ENCODE assay signal across 30 mouse cellular contexts in genomic region chr3:95889664-95890063, GRCm38 (mm10). TPM values are rescaled to one million over a fixed set of nuclear protein-coding genes. Genes with fewer than 3 reads are reported as not detected.
DNase-seq lines count a peak whose midpoint lies in the region; ATAC-seq and TF ChIP-seq lines count a peak whose summit lies in the region.
"Had no signal": no experiment of that assay in that cellular context is flagged by ENCODE, and none has a peak within 500 bp of the region (broad histone marks: within the 10 kb centered on the region; RNA-seq: fewer than 3 reads in every experiment).

No protein-coding gene starts in this region.

- H3K4me1 ChIP-seq in lung, embryonic 14.5 days (ENCODE audit: insufficient read depth): peaks cover 4% of the 10 kb centered on the region; the same call in 1 of the 2 replicates
- peaks cover 11% of the 10 kb centered on the region; the same call in 1 of the 2 replicates for H3K4me1 ChIP-seq in limb, embryonic 11.5 days (ENCODE audit: control insufficient read depth, insufficient read depth, low read length)
- peaks cover 6% of the 10 kb centered on the region for H3K4me1 ChIP-seq in midbrain, embryonic 16.5 days (ENCODE audit: control insufficient read depth, insufficient read depth, low read length)

- peak; percentile 55 for DNase-seq in embryo, embryonic 10 days (ENCODE audit: low spot score)
- DNase-seq in embryo, embryonic 9.5 days (ENCODE audit: extremely low spot score): no peak
- no peak for DNase-seq in lung, embryonic 14.5 days
- DNase-seq in lung, postnatal 4 days: no peak
- DNase-seq in embryo, embryonic 11 days: peak; percentile 47
- DNase-seq in limb, embryonic 11.5 days (ENCODE audit: low spot score): peak; percentile 67
- DNase-seq in natural killer cell, adult 2 months (ENCODE audit: low spot score in 2 of 2): no peak
- DNase-seq: adrenal gland, adult 2 months; adrenal gland, postnatal 36 days; cerebellum, adult 8-10 months; cerebellum, postnatal 25 days; heart, postnatal 36 days; kidney, adult 2 months; midbrain, embryonic 14.5 days; right cerebral cortex, adult 18-20 months; spleen, adult 18-20 months; thymus, adult 18-20 months; thymus, postnatal 25 days had no signal

- no peaks in the 10 kb centered on the region for H3K9me3 ChIP-seq in lung, embryonic 14.5 days (ENCODE audit: low read depth, low read length)
- no peaks in the 10 kb centered on the region for H3K9me3 ChIP-seq in limb, embryonic 11.5 days (ENCODE audit: control insufficient read depth, low read length)
- no peaks in the 10 kb centered on the region for H3K9me3 ChIP-seq in midbrain, embryonic 16.5 days (replicated peaks; ENCODE audit: control insufficient read depth, low read length, poor library complexity, severe bottlenecking)
- H3K9me3 ChIP-seq: hindbrain, embryonic 12.5 days; intestine, embryonic 15.5 days; limb, embryonic 13.5 days had no signal

- no peak overlapping the region for H3K27ac ChIP-seq in lung, embryonic 14.5 days (ENCODE audit: low read depth)
- no peak overlapping the region for H3K27ac ChIP-seq in limb, embryonic 11.5 days (replicated peaks; ENCODE audit: low read depth, low read length)
- no peak overlapping the region for H3K27ac ChIP-seq in midbrain, embryonic 16.5 days (ENCODE audit: low read length)
- H3K27ac ChIP-seq: hindbrain, embryonic 12.5 days; hindbrain, postnatal 0 days; intestine, embryonic 15.5 days; limb, embryonic 13.5 days; liver, embryonic 14.5 days; stomach, postnatal 0 days had no signal

- no peak for TF ChIP-seq CTCF in lung, embryonic 14.5 days (IDR thresholded peaks at IDR 0.05; ENCODE audit: low read depth)

- ATAC-seq in lung, embryonic 14.5 days (ENCODE audit: insufficient read depth): no peak
- no peak for ATAC-seq in limb, embryonic 11.5 days (ENCODE audit: insufficient number of reproducible peaks, low FRiP score, low TSS enrichment, low read depth)
- no peak for ATAC-seq in midbrain, embryonic 16.5 days
- ATAC-seq: activated CD4-positive, CD25-positive, alpha-beta regulatory T cell, adult 4 months; forebrain, embryonic 14.5 days; hindbrain, postnatal 0 days; intestine, embryonic 15.5 days had no signal

- H3K36me3 ChIP-seq in lung, embryonic 14.5 days (ENCODE audit: insufficient read depth): peaks cover 10% of the 10 kb centered on the region; the same call in 1 of the 2 replicates
- no peaks in the 10 kb centered on the region for H3K36me3 ChIP-seq in limb, embryonic 11.5 days (ENCODE audit: control insufficient read depth, insufficient read depth, low read length)
- no peaks in the 10 kb centered on the region for H3K36me3 ChIP-seq in midbrain, embryonic 16.5 days (ENCODE audit: control insufficient read depth, insufficient read depth, low read length)
- H3K36me3 ChIP-seq: hindbrain, embryonic 12.5 days; intestine, embryonic 15.5 days; limb, embryonic 13.5 days had no signal

- H3K4me2 ChIP-seq in lung, embryonic 14.5 days: peak overlapping the region; percentile 76; the same call in 1 of the 2 replicates
- no peak overlapping the region for H3K4me2 ChIP-seq in limb, embryonic 11.5 days (ENCODE audit: low read depth, severe bottlenecking)
- H3K4me2 ChIP-seq in midbrain, embryonic 16.5 days (ENCODE audit: low read length): no peak overlapping the region
- H3K4me2 ChIP-seq: hindbrain, embryonic 12.5 days; intestine, embryonic 15.5 days had no signal

- no peak overlapping the region for H3K9ac ChIP-seq in lung, embryonic 14.5 days
- H3K9ac ChIP-seq in limb, embryonic 11.5 days (ENCODE audit: low read length): no peak overlapping the region
- H3K9ac ChIP-seq in midbrain, embryonic 16.5 days (ENCODE audit: low read depth, low read length): no peak overlapping the region
- H3K9ac ChIP-seq: hindbrain, embryonic 12.5 days; intestine, embryonic 15.5 days; limb, embryonic 13.5 days; liver, embryonic 14.5 days had no signal

- WGBS in lung, embryonic 14.5 days: 75% methylated on average over 3 of the region's 3 CpGs
- 17% methylated on average over 3 of the region's 3 CpGs for WGBS in limb, embryonic 11.5 days
- WGBS in midbrain, embryonic 16.5 days: 79% methylated on average over 3 of the region's 3 CpGs

- H3K4me3 ChIP-seq in lung, embryonic 14.5 days (ENCODE audit: low read depth, low read length): no peak overlapping the region
- no peak overlapping the region for H3K4me3 ChIP-seq in limb, embryonic 11.5 days (ENCODE audit: low read depth, low read length)
- H3K4me3 ChIP-seq in midbrain, embryonic 16.5 days (ENCODE audit: low read depth, low read length): no peak overlapping the region
- H3K4me3 ChIP-seq: hindbrain, embryonic 12.5 days; intestine, embryonic 15.5 days; limb, embryonic 13.5 days had no signal

- H3K27me3 ChIP-seq in lung, embryonic 14.5 days (ENCODE audit: insufficient read depth, low read length): no peaks in the 10 kb centered on the region
- H3K27me3 ChIP-seq in limb, embryonic 11.5 days (ENCODE audit: control insufficient read depth, insufficient read depth, low read length): no peaks in the 10 kb centered on the region
- peaks cover 2% of the 10 kb centered on the region; the same call in 1 of the 2 replicates for H3K27me3 ChIP-seq in midbrain, embryonic 16.5 days (ENCODE audit: control insufficient read depth, insufficient read depth, low read depth, low read length)
- H3K27me3 ChIP-seq: CH12.LX; intestine, embryonic 15.5 days; limb, embryonic 13.5 days had no signal

RNA-seq across cellular contexts. Expression of gene BC028528, which starts 2.1 kb away (rescaled TPM):
- 51.4 and 55.4 TPM in 2 replicates for polyA plus RNA-seq in lung, embryonic 14.5 days (2014; fragmentation: Nextera tagmentation; extraction: Ambion mirVana)
- 6.7 and 7.5 TPM in 2 replicates for polyA plus RNA-seq in limb, embryonic 11.5 days (2014; fragmentation: Nextera tagmentation; extraction: Ambion mirVana)
- polyA plus RNA-seq in midbrain, embryonic 16.5 days (2015; fragmentation: Nextera tagmentation; extraction: Ambion mirVana): 18.2 and 18.5 TPM in 2 replicates

RNA-seq across cellular contexts. Expression of gene Aph1a, which starts 4.1 kb away (rescaled TPM):
- polyA plus RNA-seq in lung, embryonic 14.5 days (2014; fragmentation: Nextera tagmentation; extraction: Ambion mirVana): 44.5 and 47.9 TPM in 2 replicates
- 26.1 and 27.3 TPM in 2 replicates for polyA plus RNA-seq in limb, embryonic 11.5 days (2014; fragmentation: Nextera tagmentation; extraction: Ambion mirVana)
- polyA plus RNA-seq in midbrain, embryonic 16.5 days (2015; fragmentation: Nextera tagmentation; extraction: Ambion mirVana): 27.1 and 35.1 TPM in 2 replicates

RNA-seq across cellular contexts. Expression of gene Ciart, which starts 7.6 kb away (rescaled TPM):
- 5.3 and 6.4 TPM in 2 replicates for polyA plus RNA-seq in lung, embryonic 14.5 days (2014; fragmentation: Nextera tagmentation; extraction: Ambion mirVana)
- 7.1 and 7.5 TPM in 2 replicates for polyA plus RNA-seq in limb, embryonic 11.5 days (2014; fragmentation: Nextera tagmentation; extraction: Ambion mirVana)
- polyA plus RNA-seq in midbrain, embryonic 16.5 days (2015; fragmentation: Nextera tagmentation; extraction: Ambion mirVana): 4.8 and 5.2 TPM in 2 replicates

RNA-seq across cellular contexts. Expression of gene Car14, which starts 14.8 kb away (rescaled TPM):
- polyA plus RNA-seq in lung, embryonic 14.5 days (2014; fragmentation: Nextera tagmentation; extraction: Ambion mirVana): 10.4 and 12.5 TPM in 2 replicates
- 128 and 129 TPM in 2 replicates for polyA plus RNA-seq in limb, embryonic 11.5 days (2014; fragmentation: Nextera tagmentation; extraction: Ambion mirVana)
- polyA plus RNA-seq in midbrain, embryonic 16.5 days (2015; fragmentation: Nextera tagmentation; extraction: Ambion mirVana): 7.6 and 9.2 TPM in 2 replicates
- polyA plus RNA-seq: activated CD4-positive, CD25-positive, alpha-beta regulatory T cell, adult 4 months; C2C12; macrophage had no signal

RNA-seq across cellular contexts. Expression of gene Mrps21, which starts 18.3 kb away (rescaled TPM):
- polyA plus RNA-seq in lung, embryonic 14.5 days (2014; fragmentation: Nextera tagmentation; extraction: Ambion mirVana): 312 and 328 TPM in 2 replicates
- polyA plus RNA-seq in limb, embryonic 11.5 days (2014; fragmentation: Nextera tagmentation; extraction: Ambion mirVana): 339 and 359 TPM in 2 replicates
- 247 and 260 TPM in 2 replicates for polyA plus RNA-seq in midbrain, embryonic 16.5 days (2015; fragmentation: Nextera tagmentation; extraction: Ambion mirVana)

Comparison
In these comparisons a context has a peak if more than half of its experiments do, and no peak if none do; other contexts are left out.
1. DNase-seq: peak in embryo, embryonic 10 days (single experiment), embryo, embryonic 11 days (single experiment) and limb, embryonic 11.5 days (single experiment); none in embryo, embryonic 9.5 days (single experiment), lung, embryonic 14.5 days (single experiment), lung, postnatal 4 days (0 of 2) and natural killer cell, adult 2 months (0 of 2).